In genomic region chr15:37080395-37080794, GRCm38 (mm10) we compare ENCODE assay signal across 12 mouse cellular contexts.
"Had no signal": no experiment of that assay in that cellular context is flagged by ENCODE, and none has a peak within 500 bp of the region (broad histone marks: within the 10 kb centered on the region; RNA-seq: fewer than 3 reads in every experiment).

No protein-coding gene starts in this region.

- H3K4me3 ChIP-seq: limb, embryonic 12.5 days; limb, embryonic 15.5 days; midbrain, embryonic 12.5 days; midbrain, embryonic 15.5 days; neural tube, embryonic 12.5 days; neural tube, embryonic 15.5 days had no signal

- H3K27ac ChIP-seq: limb, embryonic 12.5 days; limb, embryonic 15.5 days; liver, embryonic 14.5 days; macrophage; midbrain, embryonic 12.5 days; midbrain, embryonic 15.5 days; neural tube, embryonic 12.5 days; neural tube, embryonic 15.5 days had no signal

- H3K4me1 ChIP-seq: limb, embryonic 12.5 days; limb, embryonic 15.5 days; midbrain, embryonic 12.5 days; midbrain, embryonic 15.5 days; neural tube, embryonic 12.5 days; neural tube, embryonic 15.5 days had no signal

- H3K9me3 ChIP-seq: limb, embryonic 15.5 days; midbrain, embryonic 12.5 days; midbrain, embryonic 15.5 days; neural tube, embryonic 12.5 days; neural tube, embryonic 15.5 days had no signal

- H3K27me3 ChIP-seq: limb, embryonic 12.5 days; limb, embryonic 15.5 days; midbrain, embryonic 12.5 days; midbrain, embryonic 15.5 days; neural tube, embryonic 12.5 days; neural tube, embryonic 15.5 days had no signal

- H3K36me3 ChIP-seq: limb, embryonic 12.5 days; limb, embryonic 15.5 days; midbrain, embryonic 12.5 days; midbrain, embryonic 15.5 days; neural tube, embryonic 12.5 days; neural tube, embryonic 15.5 days had no signal

- DNase-seq: left cerebral cortex, postnatal 4 days; liver, postnatal 0 days; lung, embryonic 14.5 days; thymus, postnatal 25 days had no signal
